Mouse (Mus musculus): Measurements from ENCODE around the gene Rtkn.
"Not testable (repeated sequence)": the region's sequence is repeated elsewhere in the genome, so short reads cannot be mapped to it uniquely, and the experiment has no call there.

Gene Rtkn

GRCm38 (mm10) chr6:83142211-83142731 is 7.0 kb downstream of the Rtkn start:
- peak; percentile 36 for DNase-seq

GRCm38 (mm10) chr6:83142886-83143285 is 7.6 kb downstream of the Rtkn start:
- DNase-seq, result no peak

- DNase-seq, result no peak
These were observed 9.9 kb downstream of the Rtkn start for GRCm38 (mm10) chr6:83145209-83145608.

- no peak for DNase-seq
These were observed 10.5 kb downstream of the Rtkn start for GRCm38 (mm10) chr6:83145805-83146204.

GRCm38 (mm10) chr6:83147280-83147679 is 12.0 kb downstream of the Rtkn start:
- no peak for DNase-seq

GRCm38 (mm10) chr6:83151721-83152120 is 16.5 kb downstream of the Rtkn start:
- no peak for DNase-seq

- DNase-seq, result no peak
These were observed 17.8 kb downstream of the Rtkn start for GRCm38 (mm10) chr6:83153038-83153437.

- no peak for DNase-seq
These were observed 18.2 kb downstream of the Rtkn start for GRCm38 (mm10) chr6:83153485-83153884.

- no peak for DNase-seq
These were observed 20.4 kb downstream of the Rtkn start for GRCm38 (mm10) chr6:83155552-83156238.

GRCm38 (mm10) chr6:83156259-83156684 is 21.0 kb downstream of the Rtkn start, which contains the start of the genes Wdr54 and 1700003E16Rik:
Wdr54 (minus strand) TSS chr6:83156397.
1700003E16Rik (plus strand) TSS chr6:83156404.
- peak; percentile 40 for DNase-seq

GRCm38 (mm10) chr6:83159456-83159855 is 24.2 kb downstream of the Rtkn start:
- not testable (repeated sequence) for DNase-seq

- no peak for DNase-seq
These were observed 26.2 kb downstream of the Rtkn start for GRCm38 (mm10) chr6:83161442-83161841.

GRCm38 (mm10) chr6:83161921-83162641 is 26.8 kb downstream of the Rtkn start:
- peak; percentile 78 for DNase-seq

GRCm38 (mm10) chr6:83162701-83163100 is 27.4 kb downstream of the Rtkn start:
- DNase-seq, result peak; percentile 85

- DNase-seq, result no peak
These were observed 29.9 kb downstream of the Rtkn start for GRCm38 (mm10) chr6:83165026-83165606.

- DNase-seq, result peak; percentile 96
These were observed 30.5 kb downstream of the Rtkn start, which contains the start of gene Dctn1 for GRCm38 (mm10) chr6:83165607-83166242. Dctn1 (plus strand) TSS chr6:83165920.

- no peak for DNase-seq
These were observed 31.0 kb downstream of the Rtkn start for GRCm38 (mm10) chr6:83166243-83166630.

- peak; percentile 67 for DNase-seq
These were observed 34.6 kb downstream of the Rtkn start for GRCm38 (mm10) chr6:83169872-83170271.

- no peak for DNase-seq
These were observed 35.8 kb downstream of the Rtkn start for GRCm38 (mm10) chr6:83171063-83171462.

GRCm38 (mm10) chr6:83172240-83172920 is 37.1 kb downstream of the Rtkn start:
- DNase-seq, result no peak

- no peak for DNase-seq
These were observed 40.7 kb downstream of the Rtkn start for GRCm38 (mm10) chr6:83175996-83176395.

- DNase-seq, result no peak
These were observed 44.3 kb downstream of the Rtkn start for GRCm38 (mm10) chr6:83179390-83180117.
